Mouse (Mus musculus): Measurements from ENCODE around the gene Ryr2. TPM values are rescaled to one million over a fixed set of nuclear protein-coding genes. Genes with fewer than 3 reads are reported as not detected.

Gene Ryr2
- polyA plus RNA-seq, 1 experiment from 2014 or later, result 0.80 TPM

- H3K9me3 ChIP-seq (replicated peaks; ENCODE audit: control insufficient read depth, low read length), result no peaks in the 10 kb centered on the region
- H3K27me3 ChIP-seq (ENCODE audit: control insufficient read depth, insufficient read depth, low read length), result no peaks in the 10 kb centered on the region
- H3K4me1 ChIP-seq (ENCODE audit: control insufficient read depth, insufficient read depth, low read length), result no peaks in the 10 kb centered on the region
- WGBS, result 34% methylated on average over 7 of the region's 7 CpGs
- ATAC-seq (replicated peaks; ENCODE audit: insufficient number of reproducible peaks, low FRiP score, low TSS enrichment, low read depth) (no peak), DNase-seq (ENCODE audit: low spot score) (peak; percentile 71)
- H3K4me2 ChIP-seq (ENCODE audit: low read depth, low read length), result no peak overlapping the region
- H3K27ac ChIP-seq (replicated peaks; ENCODE audit: low read depth, low read length), result no peak overlapping the region
- H3K36me3 ChIP-seq (replicated peaks; ENCODE audit: control insufficient read depth, insufficient read depth, low read depth, low read length), result no peaks in the 10 kb centered on the region
- H3K9ac ChIP-seq (replicated peaks; ENCODE audit: low read length), result no peak overlapping the region
- H3K4me3 ChIP-seq (ENCODE audit: low read depth, low read length), result no peak overlapping the region
Observed at GRCm38 (mm10) chr13:11545841-11546240, 560.9 kb downstream of the Ryr2 start.

- Histone ChIP-seq H3K4me1 (ENCODE audit: control insufficient read depth, insufficient read depth, low read length) (no peaks in the 10 kb centered on the region), H3K4me2 (ENCODE audit: low read depth, low read length) (no peak overlapping the region), H3K27me3 (ENCODE audit: control insufficient read depth, insufficient read depth, low read length) (no peaks in the 10 kb centered on the region), H3K9ac (replicated peaks; ENCODE audit: low read length) (no peak overlapping the region), H3K4me3 (ENCODE audit: low read depth, low read length) (no peak overlapping the region), H3K36me3 (replicated peaks; ENCODE audit: control insufficient read depth, insufficient read depth, low read depth, low read length) (no peaks in the 10 kb centered on the region), H3K27ac (replicated peaks; ENCODE audit: low read depth, low read length) (no peak overlapping the region), H3K9me3 (replicated peaks; ENCODE audit: control insufficient read depth, low read length) (no peaks in the 10 kb centered on the region)
- WGBS, result 82% methylated on average over 3 of the region's 3 CpGs
- DNase-seq (ENCODE audit: low spot score) (no peak), ATAC-seq (replicated peaks; ENCODE audit: insufficient number of reproducible peaks, low FRiP score, low TSS enrichment, low read depth) (no peak)
Observed at GRCm38 (mm10) chr13:11542546-11542945, 564.2 kb downstream of the Ryr2 start.

- ATAC-seq (replicated peaks; ENCODE audit: insufficient number of reproducible peaks, low FRiP score, low TSS enrichment, low read depth) (no peak), DNase-seq (ENCODE audit: low spot score) (no peak)
- H3K36me3 ChIP-seq (replicated peaks; ENCODE audit: control insufficient read depth, insufficient read depth, low read depth, low read length), result no peaks in the 10 kb centered on the region
- no peak overlapping the region for H3K4me2 ChIP-seq (ENCODE audit: low read depth, low read length)
- no peak overlapping the region for H3K4me3 ChIP-seq (ENCODE audit: low read depth, low read length)
- no peaks in the 10 kb centered on the region for H3K27me3 ChIP-seq (ENCODE audit: control insufficient read depth, insufficient read depth, low read length)
- no peak overlapping the region for H3K9ac ChIP-seq (replicated peaks; ENCODE audit: low read length)
- WGBS, result 80% methylated on average over 1 of the region's 1 CpGs
- H3K9me3 ChIP-seq (replicated peaks; ENCODE audit: control insufficient read depth, low read length), result no peaks in the 10 kb centered on the region
- no peaks in the 10 kb centered on the region for H3K4me1 ChIP-seq (ENCODE audit: control insufficient read depth, insufficient read depth, low read length)
- H3K27ac ChIP-seq (replicated peaks; ENCODE audit: low read depth, low read length), result no peak overlapping the region
Observed at GRCm38 (mm10) chr13:11536851-11537250, 569.9 kb downstream of the Ryr2 start.

GRCm38 (mm10) chr13:11535874-11536273 lies 570.9 kb downstream of the Ryr2 start:
- Histone ChIP-seq H3K9me3 (replicated peaks; ENCODE audit: control insufficient read depth, low read length) (no peaks in the 10 kb centered on the region), H3K4me2 (ENCODE audit: low read depth, low read length) (no peak overlapping the region), H3K27me3 (ENCODE audit: control insufficient read depth, insufficient read depth, low read length) (no peaks in the 10 kb centered on the region), H3K36me3 (replicated peaks; ENCODE audit: control insufficient read depth, insufficient read depth, low read depth, low read length) (no peaks in the 10 kb centered on the region), H3K9ac (replicated peaks; ENCODE audit: low read length) (no peak overlapping the region), H3K4me3 (ENCODE audit: low read depth, low read length) (no peak overlapping the region), H3K4me1 (ENCODE audit: control insufficient read depth, insufficient read depth, low read length) (no peaks in the 10 kb centered on the region), H3K27ac (replicated peaks; ENCODE audit: low read depth, low read length) (no peak overlapping the region)
- no peak for DNase-seq (ENCODE audit: low spot score)
- 73% methylated on average over 3 of the region's 3 CpGs for WGBS
- no peak for ATAC-seq (replicated peaks; ENCODE audit: insufficient number of reproducible peaks, low FRiP score, low TSS enrichment, low read depth)

GRCm38 (mm10) chr13:11533265-11533664 lies 573.5 kb downstream of the Ryr2 start:
- Histone ChIP-seq H3K9me3 (replicated peaks; ENCODE audit: control insufficient read depth, low read length) (no peaks in the 10 kb centered on the region), H3K9ac (replicated peaks; ENCODE audit: low read length) (no peak overlapping the region), H3K4me1 (ENCODE audit: control insufficient read depth, insufficient read depth, low read length) (no peaks in the 10 kb centered on the region), H3K27me3 (ENCODE audit: control insufficient read depth, insufficient read depth, low read length) (no peaks in the 10 kb centered on the region), H3K4me3 (ENCODE audit: low read depth, low read length) (no peak overlapping the region), H3K4me2 (ENCODE audit: low read depth, low read length) (no peak overlapping the region), H3K36me3 (replicated peaks; ENCODE audit: control insufficient read depth, insufficient read depth, low read depth, low read length) (no peaks in the 10 kb centered on the region), H3K27ac (replicated peaks; ENCODE audit: low read depth, low read length) (no peak overlapping the region)
- WGBS, result 45% methylated on average over 2 of the region's 2 CpGs
- no peak for ATAC-seq (replicated peaks; ENCODE audit: insufficient number of reproducible peaks, low FRiP score, low TSS enrichment, low read depth)
- no peak for DNase-seq (ENCODE audit: low spot score)

GRCm38 (mm10) chr13:11532014-11532890 lies 574.5 kb downstream of the Ryr2 start:
- no peaks in the 10 kb centered on the region for H3K27me3 ChIP-seq (ENCODE audit: control insufficient read depth, insufficient read depth, low read length)
- DNase-seq (ENCODE audit: low spot score) (no peak), ATAC-seq (replicated peaks; ENCODE audit: insufficient number of reproducible peaks, low FRiP score, low TSS enrichment, low read depth) (no peak)
- H3K27ac ChIP-seq (replicated peaks; ENCODE audit: low read depth, low read length), result no peak overlapping the region
- no peak overlapping the region for H3K9ac ChIP-seq (replicated peaks; ENCODE audit: low read length)
- H3K9me3 ChIP-seq (replicated peaks; ENCODE audit: control insufficient read depth, low read length), result no peaks in the 10 kb centered on the region
- no peaks in the 10 kb centered on the region for H3K36me3 ChIP-seq (replicated peaks; ENCODE audit: control insufficient read depth, insufficient read depth, low read depth, low read length)
- 84% methylated on average over 7 of the region's 7 CpGs for WGBS
- no peak overlapping the region for H3K4me3 ChIP-seq (ENCODE audit: low read depth, low read length)
- no peaks in the 10 kb centered on the region for H3K4me1 ChIP-seq (ENCODE audit: control insufficient read depth, insufficient read depth, low read length)
- no peak overlapping the region for H3K4me2 ChIP-seq (ENCODE audit: low read depth, low read length)

- no peaks in the 10 kb centered on the region for H3K9me3 ChIP-seq (replicated peaks; ENCODE audit: control insufficient read depth, low read length)
- H3K27ac ChIP-seq (replicated peaks; ENCODE audit: low read depth, low read length), result no peak overlapping the region
- no peak overlapping the region for H3K4me3 ChIP-seq (ENCODE audit: low read depth, low read length)
- H3K36me3 ChIP-seq (replicated peaks; ENCODE audit: control insufficient read depth, insufficient read depth, low read depth, low read length), result no peaks in the 10 kb centered on the region
- no peaks in the 10 kb centered on the region for H3K4me1 ChIP-seq (ENCODE audit: control insufficient read depth, insufficient read depth, low read length)
- 84% methylated on average over 4 of the region's 4 CpGs for WGBS
- no peak for DNase-seq (ENCODE audit: low spot score)
- no peak for ATAC-seq (replicated peaks; ENCODE audit: insufficient number of reproducible peaks, low FRiP score, low TSS enrichment, low read depth)
- no peak overlapping the region for H3K9ac ChIP-seq (replicated peaks; ENCODE audit: low read length)
- H3K27me3 ChIP-seq (ENCODE audit: control insufficient read depth, insufficient read depth, low read length), result no peaks in the 10 kb centered on the region
- H3K4me2 ChIP-seq (ENCODE audit: low read depth, low read length), result no peak overlapping the region
Observed at GRCm38 (mm10) chr13:11523612-11524011, 583.1 kb downstream of the Ryr2 start.

- Histone ChIP-seq H3K4me1 (ENCODE audit: control insufficient read depth, insufficient read depth, low read length) (no peaks in the 10 kb centered on the region), H3K27ac (replicated peaks; ENCODE audit: low read depth, low read length) (no peak overlapping the region), H3K36me3 (replicated peaks; ENCODE audit: control insufficient read depth, insufficient read depth, low read depth, low read length) (no peaks in the 10 kb centered on the region), H3K9me3 (replicated peaks; ENCODE audit: control insufficient read depth, low read length) (no peaks in the 10 kb centered on the region), H3K4me3 (ENCODE audit: low read depth, low read length) (no peak overlapping the region), H3K9ac (replicated peaks; ENCODE audit: low read length) (no peak overlapping the region), H3K27me3 (ENCODE audit: control insufficient read depth, insufficient read depth, low read length) (no peaks in the 10 kb centered on the region), H3K4me2 (ENCODE audit: low read depth, low read length) (no peak overlapping the region)
- no peak for ATAC-seq (replicated peaks; ENCODE audit: insufficient number of reproducible peaks, low FRiP score, low TSS enrichment, low read depth)
- WGBS, result 71% methylated on average over 2 of the region's 2 CpGs
- no peak for DNase-seq (ENCODE audit: low spot score)
Observed at GRCm38 (mm10) chr13:11520765-11521164, 586.0 kb downstream of the Ryr2 start.
